Mouse (Mus musculus) liver, adult 2 months (tissue): Measurements from ENCODE around the gene Txndc17. TPM values are rescaled to one million over a fixed set of nuclear protein-coding genes. Genes with fewer than 3 reads are reported as not detected.
A peak's percentile ranks its signal among the peaks of the same experiment; 100 is the strongest.

Experiments
- DNase-seq: peaks from one replicate; pipeline ENCODE4 v3.0.0-alpha.2; 2011; ENCODE audit warnings: low read depth, low spot score; ENCODE audit errors: extremely low read depth
- H3K27ac ChIP-seq: fragments of 200-500 bp; replicated peaks from 2 replicates; pipeline ENCODE4 v1.5.1; 2012; ENCODE audit warnings: low read depth, mild to moderate bottlenecking, control low read depth, inconsistent platforms, low read length; ENCODE audit not compliant: insufficient read depth
- H3K27me3 ChIP-seq: fragments of 200-500 bp; 2 replicates; pipeline ENCODE4 v1.6.1; 2012; ENCODE audit warnings: mild to moderate bottlenecking, moderate library complexity, low read length, inconsistent platforms; ENCODE audit not compliant: control insufficient read depth, insufficient read depth
- H3K36me3 ChIP-seq: fragments of 200-500 bp; 2 replicates; pipeline ENCODE4 v1.6.1; 2012; ENCODE audit warnings: low read length, inconsistent platforms; ENCODE audit not compliant: control insufficient read depth, insufficient read depth
- H3K4me1 ChIP-seq: fragments of 200-500 bp; 2 replicates; pipeline ENCODE4 v1.6.1; 2011; ENCODE audit warnings: low read length; ENCODE audit not compliant: control insufficient read depth, insufficient read depth
- H3K4me3 ChIP-seq: fragments of 200-500 bp; 2 replicates; pipeline ENCODE4 v1.5.1; 2011; ENCODE audit warnings: low read depth, mild to moderate bottlenecking, control low read depth, low read length, moderate library complexity; ENCODE audit not compliant: insufficient read depth
- H3K79me2 ChIP-seq: fragments of 200-500 bp; 2 replicates; pipeline ENCODE4 v1.6.1; 2012; ENCODE audit warnings: inconsistent platforms, mild to moderate bottlenecking, low read length, moderate library complexity; ENCODE audit not compliant: control insufficient read depth, insufficient read depth
- H3K9ac ChIP-seq: fragments of 200-500 bp; 2 replicates; pipeline ENCODE4 v1.6.1; 2012; ENCODE audit warnings: low read depth, mild to moderate bottlenecking, control low read depth, inconsistent platforms, low read length
- CTCF ChIP-seq: fragments of 200-500 bp; IDR thresholded peaks from 2 replicates; pipeline ENCODE4 v1.5.1; 2011; ENCODE audit warnings: low read depth, low read length, control low read depth
- POLR2A ChIP-seq: fragments of 200-500 bp; IDR thresholded peaks from 2 replicates; pipeline ENCODE4 v1.6.1; 2011; ENCODE audit warnings: low read length, control low read depth; ENCODE audit not compliant: insufficient read depth; ENCODE audit errors: extremely low read depth
- WGBS: fragments of 180-500 bp; shearing (Covaris S2); methylation state at CpG from one replicate; pipeline ENCODE4 v1.1.7; 2018; 5-methylcytosine and 5-hydroxymethylcytosine counted together
- polyA plus RNA-seq: library from polyadenylated mRNA; depleted of rRNA; stranded (reverse); fragments of >200 nt; gene quantifications from 2 replicates; pipeline ENCODE4 v1.2.3, GENCODE M21; 2012; rRNA removed
- total RNA-seq: library from RNA; depleted of rRNA; stranded (reverse); fragments of >200 nt; gene quantifications from 2 replicates; pipeline ENCODE4 v1.2.3, GENCODE M21; 2014; rRNA removed

Txndc17 gene
- total and polyA plus RNA-seq, 2 experiments = 32.0 to 80.2 TPM

GRCm38 (mm10) chr11:72234013-72234412, 26.7 kb downstream of the Txndc17 start:
- TF ChIP-seq POLR2A (no peak), CTCF (no peak)
- DNase-seq = no peak
- H3K27me3 ChIP-seq = no peaks in the 10 kb centered on the region
- H3K9ac ChIP-seq = no peak overlapping the region
- WGBS = 83% methylated on average over 5 of the region's 5 CpGs
- H3K4me1 ChIP-seq = no peaks in the 10 kb centered on the region
- H3K36me3 ChIP-seq = no peaks in the 10 kb centered on the region
- H3K79me2 ChIP-seq = no peaks in the 10 kb centered on the region
- no peak overlapping the region for H3K27ac ChIP-seq
- no peak overlapping the region for H3K4me3 ChIP-seq

- Histone ChIP-seq H3K9ac (no peak overlapping the region), H3K27me3 (no peaks in the 10 kb centered on the region), H3K27ac (no peak overlapping the region), H3K4me1 (no peaks in the 10 kb centered on the region), H3K36me3 (no peaks in the 10 kb centered on the region), H3K79me2 (no peaks in the 10 kb centered on the region), H3K4me3 (no peak overlapping the region)
- no peak for DNase-seq
- TF ChIP-seq POLR2A (no peak), CTCF (no peak)
- 71% methylated on average over 4 of the region's 4 CpGs for WGBS
Measured at GRCm38 (mm10) chr11:72240062-72240860, 32.9 kb downstream of the Txndc17 start.

- TF ChIP-seq POLR2A (no peak), CTCF (no peak)
- H3K27me3 ChIP-seq = no peaks in the 10 kb centered on the region
- WGBS = 85% methylated on average over 8 of the region's 8 CpGs
- H3K79me2 ChIP-seq = no peaks in the 10 kb centered on the region
- no peak overlapping the region for H3K27ac ChIP-seq
- H3K4me1 ChIP-seq = no peaks in the 10 kb centered on the region
- no peak for DNase-seq
- H3K9ac ChIP-seq = no peak overlapping the region
- no peaks in the 10 kb centered on the region for H3K36me3 ChIP-seq
- no peak overlapping the region for H3K4me3 ChIP-seq
Measured at GRCm38 (mm10) chr11:72245196-72245753, 37.9 kb downstream of the Txndc17 start.

GRCm38 (mm10) chr11:72255629-72256028, 48.3 kb downstream of the Txndc17 start:
- H3K4me3 ChIP-seq = no peak overlapping the region
- no peak for TF ChIP-seq POLR2A
- TF ChIP-seq CTCF = no peak

DNA sequence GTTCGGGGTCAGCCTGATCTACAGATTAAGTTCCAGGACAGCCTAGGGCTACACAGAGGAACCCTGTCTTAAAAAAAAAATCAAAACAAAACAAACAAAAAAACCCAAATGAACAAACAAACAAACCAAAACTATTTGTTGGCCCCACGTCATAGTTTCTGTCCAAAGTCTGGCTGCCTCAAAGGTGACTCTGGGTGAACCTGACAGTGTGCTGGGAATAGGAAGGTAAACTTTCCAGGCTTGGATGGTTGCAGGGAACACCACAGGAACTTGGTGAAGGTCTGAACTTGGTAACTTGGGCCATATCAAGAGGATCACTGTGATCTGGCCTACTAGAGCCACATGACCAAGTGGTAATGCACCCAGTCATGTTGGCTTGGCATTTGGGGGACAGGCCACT, 49.1 kb downstream of the Txndc17 start:
- Histone ChIP-seq H3K27me3 (no peaks in the 10 kb centered on the region), H3K4me3 (no peak overlapping the region), H3K9ac (no peak overlapping the region), H3K4me1 (peaks cover 7% of the 10 kb centered on the region), H3K36me3 (no peaks in the 10 kb centered on the region), H3K79me2 (no peaks in the 10 kb centered on the region), H3K27ac (peak overlapping the region; percentile 74)
- WGBS = 34% methylated on average over 2 of the region's 2 CpGs
- no peak for TF ChIP-seq POLR2A
- no peak for TF ChIP-seq CTCF
- DNase-seq = peak; percentile 92

More at GRCm38 (mm10) chr11:72255629-72256028, 48.3 kb downstream of the Txndc17 start:
- H3K27ac ChIP-seq = no peak overlapping the region; the same call in 1 of the 2 replicates
- H3K4me1 ChIP-seq = peaks cover 7% of the 10 kb centered on the region
- H3K79me2 ChIP-seq = no peaks in the 10 kb centered on the region
- no peak for DNase-seq
- no peaks in the 10 kb centered on the region for H3K27me3 ChIP-seq
- WGBS = 92% methylated on average over 4 of the region's 4 CpGs
- H3K9ac ChIP-seq = no peak overlapping the region
- no peaks in the 10 kb centered on the region for H3K36me3 ChIP-seq

Other genes with a start within 250 kb of the Txndc17 start
- gene Aipl1, start 170.0 kb upstream of the Txndc17 start, total RNA-seq = not detected in 2 replicates
- gene Aipl1, start 170.0 kb upstream of the Txndc17 start, polyA plus RNA-seq = not detected in 2 replicates
- gene Pimreg, start 165.5 kb upstream of the Txndc17 start, total RNA-seq = 0.34 TPM in 1 of 2 replicates, not detected in the other
- 0.07 and 0.09 TPM in 2 replicates for gene Pimreg, start 165.5 kb upstream of the Txndc17 start, polyA plus RNA-seq
- gene Pitpnm3, start 71.8 kb upstream of the Txndc17 start, total RNA-seq = 0.07 and 0.18 TPM in 2 replicates
- 0.02 and 0.06 TPM in 2 replicates for gene Pitpnm3, start 71.8 kb upstream of the Txndc17 start, polyA plus RNA-seq
- 0.13 and 0.18 TPM in 2 replicates for gene Gm43951, start 707 bp upstream of the Txndc17 start, total RNA-seq
- 0.02 and 0.05 TPM in 2 replicates for gene Gm43951, start 707 bp upstream of the Txndc17 start, polyA plus RNA-seq
- 2.1 and 2.2 TPM in 2 replicates for gene 4933427D14Rik, start 88 bp upstream of the Txndc17 start, total RNA-seq
- 1.4 and 1.7 TPM in 2 replicates for gene 4933427D14Rik, start 88 bp upstream of the Txndc17 start, polyA plus RNA-seq
- gene Med31, start 8.0 kb downstream of the Txndc17 start, total RNA-seq = 7.1 and 8.2 TPM in 2 replicates
- 3.4 TPM in 2 replicates for gene Med31, start 8.0 kb downstream of the Txndc17 start, polyA plus RNA-seq
- gene Slc13a5, start 59.7 kb downstream of the Txndc17 start, total RNA-seq = 0.94 and 1.1 TPM in 2 replicates
- gene Slc13a5, start 59.7 kb downstream of the Txndc17 start, polyA plus RNA-seq = 1.4 and 1.6 TPM in 2 replicates
- gene Xaf1, start 94.1 kb downstream of the Txndc17 start, total RNA-seq = 5.2 and 7.4 TPM in 2 replicates
- 15.5 and 17.6 TPM in 2 replicates for gene Xaf1, start 94.1 kb downstream of the Txndc17 start, polyA plus RNA-seq
- not detected in 2 replicates for gene Fbxo39, start 106.9 kb downstream of the Txndc17 start, total RNA-seq
- not detected in 2 replicates for gene Fbxo39, start 106.9 kb downstream of the Txndc17 start, polyA plus RNA-seq
- not detected in 2 replicates for gene Tekt1, start 154.9 kb downstream of the Txndc17 start, total RNA-seq
- not detected in 2 replicates for gene Tekt1, start 154.9 kb downstream of the Txndc17 start, polyA plus RNA-seq
- gene Smtnl2, start 204.2 kb downstream of the Txndc17 start, total RNA-seq = 0.47 and 0.55 TPM in 2 replicates
- gene Smtnl2, start 204.2 kb downstream of the Txndc17 start, polyA plus RNA-seq = 0.43 and 0.93 TPM in 2 replicates
- 13.6 and 16.2 TPM in 2 replicates for gene Ggt6, start 228.0 kb downstream of the Txndc17 start, total RNA-seq
- gene Ggt6, start 228.0 kb downstream of the Txndc17 start, polyA plus RNA-seq = 33.7 and 44.3 TPM in 2 replicates
- gene Mybbp1a, start 233.8 kb downstream of the Txndc17 start, total RNA-seq = 13.7 and 18.8 TPM in 2 replicates
- gene Mybbp1a, start 233.8 kb downstream of the Txndc17 start, polyA plus RNA-seq = 14.8 and 21.6 TPM in 2 replicates